Mouse (Mus musculus): Measurements from ENCODE around the gene Nav3. TPM values are rescaled to one million over a fixed set of nuclear protein-coding genes. Genes with fewer than 3 reads are reported as not detected.
"Not testable (repeated sequence)": the region's sequence is repeated elsewhere in the genome, so short reads cannot be mapped to it uniquely, and the experiment has no call there.

Gene Nav3
- total and polyA plus RNA-seq, 2 experiments from 2014 or later: 1.4 to 7.7 TPM

DNA sequence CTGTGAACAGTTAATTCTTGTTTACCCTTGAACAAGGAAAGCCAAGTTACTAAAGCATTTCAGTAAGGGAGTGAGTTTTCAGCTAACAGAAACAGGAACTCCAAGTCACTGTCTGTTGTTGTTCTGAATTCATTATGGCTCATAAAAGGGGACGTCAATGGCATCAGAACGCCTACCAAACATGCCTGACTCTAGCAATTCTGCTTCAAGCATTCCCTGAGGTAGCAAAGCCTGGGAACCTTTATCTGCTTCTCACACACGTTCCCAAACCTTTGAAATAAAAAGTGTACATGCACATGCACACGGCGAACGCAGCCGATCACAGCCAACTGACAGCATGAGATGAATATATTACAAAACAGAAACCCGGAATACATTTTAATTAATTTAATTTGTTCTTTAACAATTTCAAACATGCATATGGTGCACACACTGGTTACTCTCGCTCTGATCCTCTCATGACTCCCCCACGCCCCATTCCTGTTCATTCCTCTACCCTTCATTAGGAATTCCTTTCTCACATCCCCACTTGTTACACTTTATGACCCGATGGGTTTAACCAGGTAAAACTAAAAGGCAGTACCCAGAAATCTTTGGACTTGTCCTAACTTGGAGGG lies 42.6 kb downstream of the Nav3 start:
- H3K4me1 ChIP-seq (ENCODE audit: control insufficient read depth, insufficient read depth): no peaks in the 10 kb centered on the region
- H3K9ac ChIP-seq (replicated peaks; ENCODE audit: low read depth, low read length): no peak overlapping the region
- WGBS: 86% methylated on average over 11 of the region's 11 CpGs
- no peaks in the 10 kb centered on the region for H3K27me3 ChIP-seq (ENCODE audit: control insufficient read depth, insufficient read depth, low read length)
- H3K4me2 ChIP-seq (ENCODE audit: low read depth, low read length): no peak overlapping the region
- TF ChIP-seq CTCF (IDR thresholded peaks at IDR 0.05; ENCODE audit: low read depth) (no peak), EP300 (IDR thresholded peaks at IDR 0.05; ENCODE audit: low read depth) (no peak)
- H3K36me3 ChIP-seq (replicated peaks; ENCODE audit: control insufficient read depth, insufficient read depth, low read length): no peaks in the 10 kb centered on the region
- H3K4me3 ChIP-seq (ENCODE audit: low read depth, low read length): no peak overlapping the region
- no peaks in the 10 kb centered on the region for H3K9me3 ChIP-seq (replicated peaks; ENCODE audit: control insufficient read depth, low read length)
- H3K27ac ChIP-seq (ENCODE audit: low read depth): no peak overlapping the region
- no peak for DNase-seq (ENCODE audit: low spot score)
- ATAC-seq (ENCODE audit: insufficient read depth, low read depth): no peak

- TF ChIP-seq EP300 (IDR thresholded peaks at IDR 0.05; ENCODE audit: low read depth): no peak
- no peak for TF ChIP-seq CTCF (IDR thresholded peaks at IDR 0.05; ENCODE audit: low read depth)
- H3K27ac ChIP-seq (ENCODE audit: low read depth): peak overlapping the region; percentile 31
- H3K4me2 ChIP-seq (ENCODE audit: low read depth, low read length): no peak overlapping the region
- DNase-seq (ENCODE audit: low spot score) (peak; percentile 69), ATAC-seq (ENCODE audit: insufficient read depth, low read depth) (peak; percentile 54)
- H3K27me3 ChIP-seq (ENCODE audit: control insufficient read depth, insufficient read depth, low read length): no peaks in the 10 kb centered on the region
- H3K9ac ChIP-seq (replicated peaks; ENCODE audit: low read depth, low read length): no peak overlapping the region
- H3K4me1 ChIP-seq (ENCODE audit: control insufficient read depth, insufficient read depth): peaks cover 21% of the 10 kb centered on the region
- WGBS: 51% methylated on average over 2 of the region's 2 CpGs
- H3K36me3 ChIP-seq (replicated peaks; ENCODE audit: control insufficient read depth, insufficient read depth, low read length): no peaks in the 10 kb centered on the region
- H3K4me3 ChIP-seq (ENCODE audit: low read depth, low read length): no peak overlapping the region
- H3K9me3 ChIP-seq (replicated peaks; ENCODE audit: control insufficient read depth, low read length): no peaks in the 10 kb centered on the region
These were observed 53.1 kb downstream of the Nav3 start for GRCm38 (mm10) chr10:110402950-110403349.

DNA sequence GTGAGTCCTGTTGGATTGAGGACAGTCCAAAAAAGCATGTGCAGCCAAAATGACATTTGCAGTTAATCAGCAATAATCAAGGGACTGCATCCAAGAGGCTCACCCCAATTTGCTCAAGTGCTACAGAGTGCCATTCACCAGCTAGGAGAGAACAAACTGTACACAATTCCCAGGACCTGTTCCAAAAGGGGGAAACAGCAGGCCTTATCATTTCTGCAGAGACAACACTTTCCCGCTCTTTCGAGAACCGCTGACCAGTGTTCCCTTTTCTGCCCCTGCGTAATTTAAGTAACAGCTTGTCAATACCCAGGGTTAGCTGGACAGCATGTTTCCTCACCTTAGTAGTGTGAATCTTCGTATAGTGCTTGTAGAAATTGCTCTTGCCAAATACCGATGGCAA lies 55.4 kb downstream of the Nav3 start:
- Histone ChIP-seq H3K4me3 (ENCODE audit: low read depth, low read length) (no peak overlapping the region), H3K9me3 (replicated peaks; ENCODE audit: control insufficient read depth, low read length) (no peaks in the 10 kb centered on the region), H3K27me3 (ENCODE audit: control insufficient read depth, insufficient read depth, low read length) (no peaks in the 10 kb centered on the region), H3K4me1 (ENCODE audit: control insufficient read depth, insufficient read depth) (peaks cover 21% of the 10 kb centered on the region), H3K9ac (replicated peaks; ENCODE audit: low read depth, low read length) (no peak overlapping the region), H3K27ac (ENCODE audit: low read depth) (peak overlapping the region; percentile 52), H3K36me3 (replicated peaks; ENCODE audit: control insufficient read depth, insufficient read depth, low read length) (no peaks in the 10 kb centered on the region), H3K4me2 (ENCODE audit: low read depth, low read length) (0 out of 2 replicates have a peak overlapping the region, but pooled peaks have one; percentile 4)
- ATAC-seq (ENCODE audit: insufficient read depth, low read depth): peak; percentile 90
- peak; percentile 54 for DNase-seq (ENCODE audit: low spot score)
- TF ChIP-seq EP300 (IDR thresholded peaks at IDR 0.05; ENCODE audit: low read depth) (peak; percentile 89), CTCF (IDR thresholded peaks at IDR 0.05; ENCODE audit: low read depth) (no peak)
- 28% methylated on average over 6 of the region's 6 CpGs for WGBS

DNA sequence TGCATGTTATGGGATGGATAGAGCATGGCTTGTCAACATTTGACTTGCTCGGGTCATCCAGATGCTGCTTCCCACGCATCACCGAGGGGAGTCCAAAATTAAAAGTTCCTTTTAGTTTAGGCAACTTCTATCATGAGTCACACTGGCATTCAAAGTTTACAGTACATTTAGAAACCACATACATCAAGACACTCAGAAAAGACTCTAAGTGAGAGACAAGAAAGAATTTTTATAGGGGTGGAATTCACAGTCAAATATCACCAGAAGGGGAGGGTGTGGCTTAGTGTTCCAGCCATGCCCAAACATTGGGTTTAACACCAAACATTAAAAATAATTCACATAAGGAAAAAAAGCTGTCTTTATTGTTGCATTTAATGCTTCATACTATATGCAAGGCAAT lies 57.4 kb downstream of the Nav3 start:
- DNase-seq (ENCODE audit: low spot score) (no peak), ATAC-seq (ENCODE audit: insufficient read depth, low read depth) (no peak)
- Histone ChIP-seq H3K9ac (replicated peaks; ENCODE audit: low read depth, low read length) (no peak overlapping the region), H3K27ac (ENCODE audit: low read depth) (no peak overlapping the region), H3K36me3 (replicated peaks; ENCODE audit: control insufficient read depth, insufficient read depth, low read length) (no peaks in the 10 kb centered on the region), H3K4me3 (ENCODE audit: low read depth, low read length) (no peak overlapping the region), H3K4me1 (ENCODE audit: control insufficient read depth, insufficient read depth) (peaks cover 21% of the 10 kb centered on the region), H3K27me3 (ENCODE audit: control insufficient read depth, insufficient read depth, low read length) (no peaks in the 10 kb centered on the region), H3K9me3 (replicated peaks; ENCODE audit: control insufficient read depth, low read length) (no peaks in the 10 kb centered on the region), H3K4me2 (ENCODE audit: low read depth, low read length) (no peak overlapping the region)
- TF ChIP-seq CTCF (IDR thresholded peaks at IDR 0.05; ENCODE audit: low read depth) (no peak), EP300 (IDR thresholded peaks at IDR 0.05; ENCODE audit: low read depth) (no peak)
- WGBS: 87% methylated on average over 3 of the region's 3 CpGs

GRCm38 (mm10) chr10:110386476-110387197 lies 69.4 kb downstream of the Nav3 start:
- Histone ChIP-seq H3K4me1 (ENCODE audit: control insufficient read depth, insufficient read depth) (no peaks in the 10 kb centered on the region), H3K27ac (ENCODE audit: low read depth) (no peak overlapping the region), H3K36me3 (replicated peaks; ENCODE audit: control insufficient read depth, insufficient read depth, low read length) (no peaks in the 10 kb centered on the region), H3K4me2 (ENCODE audit: low read depth, low read length) (no peak overlapping the region), H3K9me3 (replicated peaks; ENCODE audit: control insufficient read depth, low read length) (no peaks in the 10 kb centered on the region), H3K4me3 (ENCODE audit: low read depth, low read length) (no peak overlapping the region), H3K27me3 (ENCODE audit: control insufficient read depth, insufficient read depth, low read length) (no peaks in the 10 kb centered on the region), H3K9ac (replicated peaks; ENCODE audit: low read depth, low read length) (no peak overlapping the region)
- ATAC-seq (ENCODE audit: insufficient read depth, low read depth) (no peak), DNase-seq (ENCODE audit: low spot score) (no peak)
- WGBS: 86% methylated on average over 6 of the region's 6 CpGs
- TF ChIP-seq CTCF (IDR thresholded peaks at IDR 0.05; ENCODE audit: low read depth): no peak
- TF ChIP-seq EP300 (IDR thresholded peaks at IDR 0.05; ENCODE audit: low read depth): no peak

GRCm38 (mm10) chr10:110383506-110384229 lies 72.3 kb downstream of the Nav3 start:
- WGBS: 89% methylated on average over 5 of the region's 5 CpGs
- H3K4me3 ChIP-seq (ENCODE audit: low read depth, low read length); H3K27me3 ChIP-seq (ENCODE audit: control insufficient read depth, insufficient read depth, low read length); H3K27ac ChIP-seq (ENCODE audit: low read depth); H3K9me3 ChIP-seq (replicated peaks; ENCODE audit: control insufficient read depth, low read length); H3K36me3 ChIP-seq (replicated peaks; ENCODE audit: control insufficient read depth, insufficient read depth, low read length); H3K4me1 ChIP-seq (ENCODE audit: control insufficient read depth, insufficient read depth); H3K9ac ChIP-seq (replicated peaks; ENCODE audit: low read depth, low read length); H3K4me2 ChIP-seq (ENCODE audit: low read depth, low read length); ATAC-seq (ENCODE audit: insufficient read depth, low read depth); DNase-seq (ENCODE audit: low spot score): not testable (repeated sequence)
